Comparison of ENCODE assay signal across 11 mouse cellular contexts in the genomic region with DNA sequence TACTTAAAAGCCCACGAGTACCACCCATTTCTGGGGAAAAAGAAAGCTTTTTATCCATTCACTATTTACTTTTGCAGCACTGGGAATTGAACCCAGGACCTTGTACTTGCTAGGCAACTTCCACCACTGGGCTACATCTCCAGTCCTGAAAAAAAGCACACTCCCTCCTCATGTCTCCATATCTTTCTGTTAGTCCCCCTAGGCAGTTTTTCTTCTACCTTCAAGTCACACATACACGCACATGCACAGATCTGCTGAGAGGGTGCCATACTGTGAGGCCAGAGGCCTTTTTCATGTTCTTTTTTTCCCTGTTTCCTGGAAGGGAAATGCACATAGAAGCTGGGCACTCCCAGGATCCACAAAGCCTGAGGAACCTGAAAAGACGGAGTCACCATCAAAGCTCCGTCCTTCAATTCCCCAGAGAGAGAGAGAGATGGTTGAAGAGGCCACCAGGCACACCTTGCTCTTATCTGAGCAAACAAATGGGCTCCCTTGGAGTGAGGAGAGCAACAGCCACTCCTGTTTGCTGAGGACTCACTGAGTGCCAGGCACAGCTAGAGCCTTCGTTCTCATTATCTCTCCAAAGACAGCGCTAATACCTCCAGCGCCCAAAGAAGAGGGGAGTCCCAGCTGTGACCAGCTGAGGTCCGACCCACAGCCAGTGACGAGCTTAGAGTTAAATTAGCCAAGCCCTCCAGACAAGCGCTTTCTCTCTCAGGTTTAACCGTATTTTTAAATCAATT. TPM values are rescaled to one million over a fixed set of nuclear protein-coding genes. Genes with fewer than 3 reads are reported as not detected.
DNase-seq lines count a peak whose midpoint lies in the region; ATAC-seq and TF ChIP-seq lines count a peak whose summit lies in the region.
"Had no signal": no experiment of that assay in that cellular context is flagged by ENCODE, and none has a peak within 500 bp of the region (broad histone marks: within the 10 kb centered on the region; RNA-seq: fewer than 3 reads in every experiment).

No protein-coding gene starts in this region.

- H3K27ac ChIP-seq in forebrain, embryonic 10.5 days, result peak overlapping the region; percentile 51
- H3K27ac ChIP-seq in forebrain, postnatal 0 days (ENCODE audit: low read depth, low read length), result no peak overlapping the region
- peak overlapping the region; percentile 32 for H3K27ac ChIP-seq in lung, embryonic 15.5 days
- no peak overlapping the region for H3K27ac ChIP-seq in lung, postnatal 0 days (ENCODE audit: low read length)
- peak overlapping the region; percentile 36 for H3K27ac ChIP-seq in stomach, embryonic 15.5 days
- H3K27ac ChIP-seq in forebrain, embryonic 15.5 days (replicated peaks), result no peak overlapping the region
- H3K27ac ChIP-seq: forebrain, embryonic 12.5 days; layer of hippocampus, adult 2 months had no signal

- ATAC-seq in forebrain, postnatal 0 days, result no peak
- no peak for ATAC-seq in lung, embryonic 15.5 days (ENCODE audit: borderline replicate concordance, extremely low read depth, low FRiP score, low TSS enrichment)
- no peak for ATAC-seq in lung, postnatal 0 days
- ATAC-seq in stomach, embryonic 15.5 days (ENCODE audit: insufficient read depth, low FRiP score, low read depth), result peak; percentile 82
- no peak for ATAC-seq in forebrain, embryonic 15.5 days (replicated peaks)

- H3K36me3 ChIP-seq in forebrain, embryonic 10.5 days (replicated peaks), result 0 out of 2 replicates have a peak, but pooled peaks cover 3% of the 10 kb centered on the region
- H3K36me3 ChIP-seq in forebrain, postnatal 0 days (ENCODE audit: insufficient read depth), result no peaks in the 10 kb centered on the region
- no peaks in the 10 kb centered on the region for H3K36me3 ChIP-seq in lung, embryonic 15.5 days
- no peaks in the 10 kb centered on the region for H3K36me3 ChIP-seq in lung, postnatal 0 days (ENCODE audit: insufficient read depth, low read length)
- no peaks in the 10 kb centered on the region for H3K36me3 ChIP-seq in stomach, embryonic 15.5 days
- no peaks in the 10 kb centered on the region for H3K36me3 ChIP-seq in forebrain, embryonic 15.5 days

- 59% methylated on average over 11 of the region's 11 CpGs for WGBS in forebrain, embryonic 10.5 days
- 66% methylated on average over 11 of the region's 11 CpGs for WGBS in forebrain, postnatal 0 days
- WGBS in lung, embryonic 15.5 days, result 55% methylated on average over 11 of the region's 11 CpGs
- WGBS in lung, postnatal 0 days, result 56% methylated on average over 11 of the region's 11 CpGs
- 58% methylated on average over 11 of the region's 11 CpGs for WGBS in stomach, embryonic 15.5 days
- WGBS in forebrain, embryonic 15.5 days, result 55% methylated on average over 11 of the region's 11 CpGs

- TF ChIP-seq CTCF in forebrain, postnatal 0 days (IDR thresholded peaks at IDR 0.05; ENCODE audit: low read depth), result no peak
- no peak for TF ChIP-seq CTCF in lung, postnatal 0 days (IDR thresholded peaks at IDR 0.05)

- no peak overlapping the region for H3K4me3 ChIP-seq in forebrain, embryonic 10.5 days
- H3K4me3 ChIP-seq in forebrain, postnatal 0 days (ENCODE audit: low read depth, low read length), result no peak overlapping the region
- H3K4me3 ChIP-seq in lung, embryonic 15.5 days, result no peak overlapping the region
- H3K4me3 ChIP-seq in lung, postnatal 0 days (ENCODE audit: low read depth, low read length), result no peak overlapping the region
- no peak overlapping the region for H3K4me3 ChIP-seq in stomach, embryonic 15.5 days (replicated peaks)
- H3K4me3 ChIP-seq in forebrain, embryonic 15.5 days, result no peak overlapping the region
- H3K4me3 ChIP-seq: forebrain, embryonic 12.5 days; layer of hippocampus, adult 2 months; megakaryocyte, embryonic 14.5 days had no signal

- no peaks in the 10 kb centered on the region for H3K27me3 ChIP-seq in forebrain, embryonic 10.5 days (ENCODE audit: poor library complexity, severe bottlenecking)
- H3K27me3 ChIP-seq in forebrain, postnatal 0 days (ENCODE audit: insufficient read depth, low read length), result no peaks in the 10 kb centered on the region
- H3K27me3 ChIP-seq in lung, embryonic 15.5 days, result no peaks in the 10 kb centered on the region; the same call in 1 of the 2 replicates
- no peaks in the 10 kb centered on the region for H3K27me3 ChIP-seq in lung, postnatal 0 days (replicated peaks; ENCODE audit: insufficient read depth, low read length)
- H3K27me3 ChIP-seq in stomach, embryonic 15.5 days (replicated peaks), result no peaks in the 10 kb centered on the region
- H3K27me3 ChIP-seq in forebrain, embryonic 15.5 days, result no peaks in the 10 kb centered on the region
- H3K27me3 ChIP-seq: forebrain, embryonic 12.5 days had no signal

- peaks cover 34% of the 10 kb centered on the region for H3K4me1 ChIP-seq in forebrain, embryonic 10.5 days
- no peaks in the 10 kb centered on the region for H3K4me1 ChIP-seq in forebrain, postnatal 0 days (ENCODE audit: insufficient read depth)
- peaks cover 48% of the 10 kb centered on the region for H3K4me1 ChIP-seq in lung, embryonic 15.5 days
- H3K4me1 ChIP-seq in lung, postnatal 0 days (ENCODE audit: insufficient read depth, low read depth, low read length), result peaks cover 23% of the 10 kb centered on the region; the same call in 1 of the 2 replicates
- H3K4me1 ChIP-seq in stomach, embryonic 15.5 days, result peaks cover 36% of the 10 kb centered on the region
- peaks cover 8% of the 10 kb centered on the region; the same call in 1 of the 2 replicates for H3K4me1 ChIP-seq in forebrain, embryonic 15.5 days
- H3K4me1 ChIP-seq: megakaryocyte, embryonic 14.5 days had no signal

- no peak overlapping the region for H3K9ac ChIP-seq in forebrain, postnatal 0 days
- no peak overlapping the region for H3K9ac ChIP-seq in lung, embryonic 15.5 days
- no peak overlapping the region for H3K9ac ChIP-seq in lung, postnatal 0 days (replicated peaks; ENCODE audit: low read depth)
- H3K9ac ChIP-seq in stomach, embryonic 15.5 days, result no peak overlapping the region
- H3K9ac ChIP-seq in forebrain, embryonic 15.5 days (replicated peaks), result no peak overlapping the region
- H3K9ac ChIP-seq: forebrain, embryonic 12.5 days had no signal

- no peak for DNase-seq in forebrain, embryonic 10.5 days (ENCODE audit: extremely low spot score, low spot score)
- no peak for DNase-seq in forebrain, postnatal 0 days
- DNase-seq in lung, postnatal 0 days (ENCODE audit: low spot score), result no peak
- peak; percentile 84 for DNase-seq in liver
- DNase-seq in cerebellum, adult 18-20 months, result no peak

- no peak overlapping the region for H3K4me2 ChIP-seq in forebrain, postnatal 0 days (ENCODE audit: low read depth)
- no peak overlapping the region for H3K4me2 ChIP-seq in lung, embryonic 15.5 days
- no peak overlapping the region for H3K4me2 ChIP-seq in lung, postnatal 0 days (replicated peaks; ENCODE audit: low read depth, low read length)
- no peak overlapping the region for H3K4me2 ChIP-seq in stomach, embryonic 15.5 days
- no peak overlapping the region for H3K4me2 ChIP-seq in forebrain, embryonic 15.5 days (replicated peaks)
- H3K4me2 ChIP-seq: forebrain, embryonic 12.5 days had no signal

- H3K9me3 ChIP-seq in forebrain, embryonic 10.5 days, result no peaks in the 10 kb centered on the region
- no peaks in the 10 kb centered on the region for H3K9me3 ChIP-seq in forebrain, postnatal 0 days (ENCODE audit: low read length)
- no peaks in the 10 kb centered on the region for H3K9me3 ChIP-seq in lung, embryonic 15.5 days
- H3K9me3 ChIP-seq in lung, postnatal 0 days (ENCODE audit: low read length), result no peaks in the 10 kb centered on the region
- no peaks in the 10 kb centered on the region for H3K9me3 ChIP-seq in stomach, embryonic 15.5 days
- no peaks in the 10 kb centered on the region for H3K9me3 ChIP-seq in forebrain, embryonic 15.5 days
- H3K9me3 ChIP-seq: forebrain, embryonic 12.5 days; megakaryocyte, embryonic 14.5 days had no signal

- TF ChIP-seq EP300 in lung, postnatal 0 days (IDR thresholded peaks at IDR 0.05), result no peak

RNA-seq across cellular contexts. Expression of a gene that starts 32.8 kb away (rescaled TPM):
- polyA plus RNA-seq in forebrain, embryonic 10.5 days (2016; fragmentation: Nextera tagmentation; extraction: Ambion mirVana), result 1.5 and 1.8 TPM in 2 replicates
- total RNA-seq in forebrain, postnatal 0 days (2014; rRNA removed), result 16.1 and 20.8 TPM in 2 replicates
- polyA plus RNA-seq in forebrain, postnatal 0 days (2015; fragmentation: Nextera tagmentation; extraction: Ambion mirVana), result 0.98 and 1.2 TPM in 2 replicates
- 6.8 and 7.1 TPM in 2 replicates for polyA plus RNA-seq in lung, embryonic 15.5 days (2015; fragmentation: Nextera tagmentation; extraction: Ambion mirVana)
- polyA plus RNA-seq in lung, postnatal 0 days (2015; fragmentation: Nextera tagmentation; extraction: Ambion mirVana), result 5.6 and 6.4 TPM in 2 replicates
- polyA plus RNA-seq in stomach, embryonic 15.5 days (2015; fragmentation: Nextera tagmentation; extraction: Ambion mirVana), result 6.8 and 6.9 TPM in 2 replicates
- polyA plus RNA-seq in forebrain, embryonic 15.5 days (2015; fragmentation: Nextera tagmentation; extraction: Ambion mirVana), result 2.0 and 2.2 TPM in 2 replicates

Comparison
In these comparisons a context has a peak if more than half of its experiments do, and no peak if none do; other contexts are left out.
1. H3K27ac ChIP-seq: peak in forebrain, embryonic 10.5 days (single experiment), lung, embryonic 15.5 days (single experiment) and stomach, embryonic 15.5 days (single experiment); none in forebrain, postnatal 0 days (single experiment), lung, postnatal 0 days (single experiment) and forebrain, embryonic 15.5 days (single experiment).